Mouse (Mus musculus) left cerebral cortex, adult 2 months (tissue): ENCODE results near the gene Dazap1. TPM values are rescaled to one million over a fixed set of nuclear protein-coding genes. Genes with fewer than 3 reads are reported as not detected.

Experiments used
- DNase-seq, 2 experiments: peaks; one replicate each; pipeline ENCODE4 v3.0.0; 2021 to 2022; ENCODE audit warnings: low spot score in 2 of 2, mixed read lengths in 1 of 2; ENCODE audit errors: extremely low spot score in 1 of 2
- H3K27ac ChIP-seq: fragments of 200-600 bp; 2 replicates; pipeline ENCODE4 v1.8.1; 2022
- H3K4me3 ChIP-seq: fragments of 200-600 bp; 2 replicates; pipeline ENCODE4 v1.8.1; 2022
- CTCF ChIP-seq: fragments of 200-600 bp; IDR thresholded peaks from 2 replicates; pipeline ENCODE4 v1.8.1; 2022; ENCODE audit warnings: antibody characterized with exemption, mild to moderate bottlenecking, moderate library complexity
- intact Hi-C: fragments of 180-260 bp; cut with DNase I; formaldehyde crosslinking; loops from one replicate; pipeline ENCODE4 v1.15.1; 2025
- total RNA-seq, 2 experiments: library from RNA; stranded (reverse); gene quantifications; 2 replicates each; pipeline ENCODE4 v1.2.3; 2021

Dazap1 gene
- total RNA-seq, 2 experiments from 2014 or later, result 87.4 to 90.3 TPM

DNA sequence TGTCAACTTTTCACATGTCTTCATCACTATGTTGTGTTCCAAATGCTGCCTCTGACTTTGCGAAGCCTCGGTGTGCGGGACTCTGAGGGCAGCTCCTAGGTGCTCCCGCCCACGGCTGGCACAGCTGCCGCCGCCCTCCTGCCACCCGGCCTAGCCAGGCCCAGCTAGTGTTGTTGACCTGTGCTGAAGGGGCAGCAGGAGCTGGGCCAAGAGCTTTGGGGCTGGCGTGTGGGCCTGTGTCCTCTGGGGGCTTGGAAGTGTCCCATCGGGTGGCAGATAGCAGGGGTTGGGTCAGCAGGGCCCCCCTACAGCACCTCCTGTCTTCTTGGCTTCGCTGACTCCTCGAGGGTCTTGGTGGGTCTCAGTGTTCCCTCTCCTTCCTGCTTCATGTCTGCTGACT lies 18.0 kb downstream of the Dazap1 start:
- no peak for TF ChIP-seq CTCF
- Histone ChIP-seq H3K27ac (no peak overlapping the region), H3K4me3 (no peak overlapping the region)
- intact Hi-C loops, result no loop called here
- DNase-seq, result no peak

GRCm38 (mm10) chr10:80281304-80281703 lies 20.0 kb downstream of the Dazap1 start:
- no peak overlapping the region for H3K4me3 ChIP-seq
- TF ChIP-seq CTCF, result no peak
- intact Hi-C loops, result no loop called here
- DNase-seq, result no peak
- peak overlapping the region; percentile 50 for H3K27ac ChIP-seq

GRCm38 (mm10) chr10:80281921-80282371 lies 20.7 kb downstream of the Dazap1 start:
- no peak for TF ChIP-seq CTCF
- no peak for DNase-seq
- Histone ChIP-seq H3K4me3 (no peak overlapping the region), H3K27ac (peak overlapping the region; percentile 50)
- intact Hi-C loops, result no loop called here

- no peak for DNase-seq
- no peak for TF ChIP-seq CTCF
- intact Hi-C loops, result no loop called here
- Histone ChIP-seq H3K4me3 (no peak overlapping the region), H3K27ac (no peak overlapping the region)
These were observed 21.5 kb downstream of the Dazap1 start for GRCm38 (mm10) chr10:80282481-80283441.

DNA sequence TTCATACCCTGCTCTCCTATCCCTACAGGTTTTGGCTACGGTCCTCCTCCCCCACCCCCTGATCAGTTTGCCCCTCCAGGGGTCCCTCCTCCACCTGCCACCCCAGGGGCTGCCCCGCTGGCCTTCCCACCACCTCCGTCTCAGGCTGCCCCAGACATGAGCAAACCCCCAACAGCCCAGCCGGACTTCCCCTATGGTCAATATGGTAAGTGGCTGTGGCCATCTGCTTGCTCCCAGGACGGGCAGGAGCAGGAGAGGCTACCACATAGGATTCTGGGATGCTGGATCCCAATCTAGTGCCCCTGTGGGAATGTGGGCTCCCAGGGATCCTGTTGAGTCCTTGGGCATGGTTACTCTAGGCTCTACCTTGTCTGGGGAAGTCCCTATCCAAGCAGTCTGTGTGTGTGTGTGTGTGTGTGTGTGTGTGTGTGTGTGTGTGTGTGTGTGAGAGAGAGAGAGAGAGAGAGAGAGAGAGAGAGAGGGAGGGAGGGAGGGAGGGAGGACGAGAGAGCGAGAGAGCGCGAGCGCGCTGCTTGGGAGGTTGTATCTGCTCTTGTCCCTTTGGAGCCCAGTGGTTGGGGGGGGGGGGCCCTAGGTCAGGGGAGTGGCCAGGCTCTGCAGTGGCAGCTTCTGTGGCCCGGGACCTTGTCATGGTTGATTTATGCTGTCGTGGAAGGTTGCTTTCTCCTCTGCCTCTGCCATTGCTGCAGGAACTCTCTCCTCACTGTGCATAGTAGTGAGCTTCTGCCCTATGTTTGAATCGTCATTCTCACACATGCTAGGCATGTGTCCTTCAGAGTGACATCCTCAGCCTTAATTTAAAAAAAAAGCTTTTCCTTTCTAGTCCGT lies 24.2 kb downstream of the Dazap1 start:
- TF ChIP-seq CTCF, result no peak
- Histone ChIP-seq H3K27ac (no peak overlapping the region), H3K4me3 (no peak overlapping the region)
- intact Hi-C loops, result no loop called here
- no peak for DNase-seq

- DNase-seq, result no peak
- Histone ChIP-seq H3K4me3 (no peak overlapping the region), H3K27ac (no peak overlapping the region)
- intact Hi-C loops, result no loop called here
- no peak for TF ChIP-seq CTCF
These were observed 26.8 kb downstream of the Dazap1 start for GRCm38 (mm10) chr10:80288097-80288496.

DNA sequence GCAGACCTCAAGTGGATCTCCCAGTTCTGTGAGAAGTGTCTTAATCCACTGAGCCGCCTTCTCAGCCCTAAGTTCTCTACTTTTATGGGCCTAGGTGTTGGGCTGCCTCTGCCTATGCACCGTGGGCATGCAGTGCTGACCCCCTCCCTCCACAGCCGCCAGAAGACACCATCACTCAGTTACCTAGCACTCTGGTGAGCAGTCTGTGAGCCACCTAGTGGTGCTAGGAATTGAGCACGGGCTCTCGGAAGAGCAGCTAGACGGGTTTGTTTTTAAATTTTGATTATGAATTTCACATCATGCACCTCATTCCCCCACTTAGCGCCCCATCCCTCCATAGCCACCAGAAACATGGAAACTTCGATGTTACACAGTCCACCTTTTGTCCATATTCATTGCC lies 27.4 kb downstream of the Dazap1 start:
- Histone ChIP-seq H3K27ac (no peak overlapping the region), H3K4me3 (no peak overlapping the region)
- TF ChIP-seq CTCF, result peak; percentile 33
- intact Hi-C loops, result no loop called here
- DNase-seq, result no peak

DNA sequence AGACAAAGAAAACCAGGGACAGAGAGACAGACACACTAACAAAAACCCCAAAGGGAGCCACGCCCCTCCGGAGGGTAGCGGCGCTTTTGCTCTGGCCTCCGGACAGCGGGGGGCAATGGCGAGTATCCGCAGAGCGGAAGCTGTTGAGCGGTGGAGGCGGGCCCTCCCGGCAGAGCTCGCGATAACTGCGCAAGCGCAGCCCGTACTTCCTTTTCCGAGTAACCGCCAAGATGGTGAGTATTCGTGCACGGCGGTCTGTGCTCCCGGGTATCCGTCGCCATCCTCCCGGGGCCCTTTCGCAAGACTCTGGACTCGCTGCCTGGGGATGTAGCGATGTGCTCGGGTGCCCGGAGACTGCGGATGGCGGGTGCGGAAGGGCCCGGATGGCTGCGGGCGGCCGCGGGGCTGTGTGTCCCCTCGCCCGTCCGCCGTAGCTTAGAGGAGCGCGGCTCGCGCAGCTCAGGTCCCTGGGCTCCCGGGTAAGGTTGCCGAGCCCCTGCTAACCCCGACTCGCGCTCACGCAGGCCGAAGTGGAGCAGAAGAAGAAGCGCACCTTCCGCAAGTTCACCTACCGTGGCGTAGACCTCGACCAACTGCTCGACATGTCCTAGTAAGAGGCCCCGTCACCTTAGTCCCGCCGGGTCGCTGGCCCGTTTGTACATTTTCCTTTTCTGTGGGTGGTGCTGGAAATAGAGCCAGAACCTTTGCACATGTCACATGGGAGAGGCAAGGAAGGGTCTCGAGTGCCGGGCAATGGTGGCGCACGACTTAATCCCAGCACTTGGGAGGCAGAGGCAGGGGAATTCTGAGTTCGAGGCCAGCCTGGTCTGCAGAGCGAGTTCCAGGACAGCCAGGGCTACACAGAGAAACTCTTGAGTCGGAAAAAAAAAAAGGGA lies 31.2 kb downstream of the Dazap1 start, which contains the start of gene Rps15:
TSS of gene Rps15 (plus strand) at position 203 of the 896 bp plus-strand sequence.
- peak; percentile 71 for TF ChIP-seq CTCF
- Histone ChIP-seq H3K4me3 (peak within 1 kb of the TSS; percentile 96), H3K27ac (peak within 1 kb of the TSS; percentile 89)
- intact Hi-C loops, result loop anchor here (2.0 kb wide), 1 partner anchor 56 kb away; the partner anchor contains the start of gene Adamtsl5
- peak; percentile 90 to 93 for DNase-seq

GRCm38 (mm10) chr10:80293325-80293724 lies 32.0 kb downstream of the Dazap1 start:
- TF ChIP-seq CTCF, result no peak
- intact Hi-C loops, result loop anchor here (2.0 kb wide), 1 partner anchor 55 kb away; the partner anchor contains the start of gene Adamtsl5
- Histone ChIP-seq H3K4me3 (peak overlapping the region; percentile 96), H3K27ac (peak overlapping the region; percentile 89)
- DNase-seq, result no peak

- intact Hi-C loops, result loop anchor here (2.0 kb wide), 1 partner anchor 80 kb away; no protein-coding TSS in a partner anchor
- no peak overlapping the region for H3K4me3 ChIP-seq
- no peak for DNase-seq
- no peak for TF ChIP-seq CTCF
- H3K27ac ChIP-seq, result no peak overlapping the region
These were observed 33.0 kb downstream of the Dazap1 start for GRCm38 (mm10) chr10:80294311-80294710.
